Mouse (Mus musculus): ENCODE results near the gene Bmp10.

The Bmp10 gene

DNA sequence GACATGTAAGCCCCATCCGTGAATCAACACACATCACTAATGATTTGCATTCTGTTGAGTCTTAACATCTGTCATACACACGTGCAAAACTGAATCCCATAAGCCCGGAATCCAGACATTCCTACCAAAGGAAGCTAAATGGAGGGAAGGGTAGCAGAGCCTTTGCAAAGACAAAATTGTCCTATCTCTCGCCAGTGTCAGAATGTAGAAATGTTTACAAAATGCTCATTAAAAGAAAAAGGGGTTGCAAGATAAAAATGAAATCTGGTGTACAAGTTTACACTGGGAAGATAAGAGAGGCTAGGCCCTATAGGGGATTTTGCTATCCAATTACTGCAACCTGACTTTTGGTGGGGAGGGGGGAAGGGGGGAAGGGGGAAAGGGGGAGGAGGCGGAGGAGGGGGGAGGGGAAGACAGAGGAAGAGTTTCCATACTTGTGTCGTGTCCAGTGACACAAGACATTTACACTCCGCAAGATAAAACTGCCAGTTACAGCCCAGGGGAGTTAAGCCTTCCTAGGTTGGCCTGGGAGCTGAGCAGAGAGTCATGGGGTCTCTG is at the start of gene Bmp10:
Bmp10 (plus strand) TSS at position 508 of the 558 bp plus-strand sequence.
- DNase-seq (ENCODE audit: low spot score): no peak

DNA sequence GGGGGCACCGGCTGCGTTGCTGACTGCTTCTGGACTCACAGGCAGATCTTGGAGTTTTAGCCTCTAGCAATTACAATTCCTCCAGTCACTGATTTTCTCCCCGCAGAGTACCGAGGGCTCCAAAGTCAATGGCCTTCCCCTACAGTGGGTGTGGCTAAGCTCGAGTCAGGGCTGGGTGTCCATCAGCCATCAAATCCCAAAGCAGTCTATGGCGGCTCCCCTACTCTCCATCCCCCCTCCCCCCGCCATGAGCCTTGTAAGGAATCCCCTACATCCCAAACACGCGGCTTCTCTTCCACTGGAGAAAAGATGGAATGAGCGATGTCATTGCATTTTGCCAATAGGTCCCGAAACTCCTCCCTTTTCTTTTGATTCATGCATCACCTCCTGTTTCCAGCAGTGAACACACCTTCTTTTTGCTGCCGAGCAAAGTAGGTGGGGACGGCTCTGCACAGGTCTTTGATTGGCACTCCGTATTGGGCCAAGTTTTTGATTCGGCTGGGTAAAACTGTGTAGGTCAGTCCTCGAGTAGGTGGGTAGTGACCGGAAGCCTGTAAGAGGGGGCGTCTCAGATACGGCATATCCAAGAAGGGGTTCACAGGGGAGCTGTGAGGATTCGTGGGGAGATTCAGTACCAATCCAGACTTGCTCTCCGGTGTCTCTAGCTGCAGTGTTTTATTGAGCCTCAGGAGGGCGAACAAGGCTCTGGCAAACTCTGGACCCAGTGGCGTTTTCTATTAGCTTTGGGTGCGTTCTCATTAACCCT is 44.7 kb upstream of the Bmp10 start:
- DNase-seq (ENCODE audit: low spot score): no peak

DNA sequence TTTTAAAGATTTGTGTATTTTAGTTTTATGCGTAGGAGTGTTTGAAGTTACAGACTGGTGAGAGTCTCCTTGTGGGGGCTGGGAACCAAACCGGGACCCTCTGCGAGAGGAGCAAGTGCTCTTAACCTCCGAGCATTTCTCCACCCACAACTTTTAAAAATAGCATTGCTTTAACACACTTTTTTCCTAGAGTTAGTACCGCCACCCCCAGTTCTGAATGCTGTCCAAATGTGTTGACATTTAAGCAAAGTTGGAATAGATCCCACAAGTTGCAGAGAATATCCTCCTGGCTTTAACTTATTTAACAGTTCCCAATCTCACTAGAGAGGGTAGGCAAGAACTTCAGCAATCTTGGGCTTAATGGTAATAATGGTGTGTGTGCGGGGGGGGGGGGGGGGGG is 44.0 kb upstream of the Bmp10 start:
- DNase-seq (ENCODE audit: low spot score): no peak

DNA sequence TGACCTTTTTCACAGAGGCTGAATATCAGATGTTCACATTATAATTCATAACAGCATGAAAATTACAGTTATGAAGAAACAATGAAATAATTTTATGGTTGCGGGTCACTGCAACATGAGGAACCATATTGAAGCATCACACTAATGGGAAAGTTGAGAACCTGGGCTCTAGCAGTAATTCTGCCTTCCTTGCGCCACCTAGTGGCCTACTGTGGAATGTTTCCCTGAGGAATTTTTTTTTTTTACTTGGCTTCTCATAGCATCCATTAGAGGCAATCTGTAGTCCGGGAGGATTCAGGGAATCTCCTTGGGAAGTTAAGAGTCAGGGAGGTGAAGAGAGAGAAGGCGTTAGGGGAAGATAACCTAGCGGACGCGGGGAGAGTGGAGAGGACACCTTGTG is 42.6 kb upstream of the Bmp10 start:
- peak; percentile 61 for DNase-seq (ENCODE audit: low spot score)

DNA sequence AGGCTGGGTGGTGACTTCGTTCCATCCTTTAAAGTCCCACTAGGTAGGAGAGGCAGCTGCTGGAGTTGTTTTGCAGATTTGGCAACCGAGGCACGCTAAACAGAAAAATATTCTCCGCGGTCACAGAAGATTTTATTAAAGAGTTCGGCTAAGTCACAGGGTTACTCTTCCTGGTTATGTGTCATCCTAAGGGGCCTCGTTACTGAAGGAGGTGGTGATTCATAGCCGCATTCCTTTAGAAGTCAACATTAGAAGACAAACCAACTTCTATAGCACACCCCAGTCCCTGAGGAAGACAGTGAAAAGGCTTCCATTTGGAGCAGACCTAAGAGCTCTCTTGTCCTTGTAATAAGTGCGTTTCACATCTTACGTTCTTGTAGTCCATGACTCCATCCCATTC is 42.1 kb upstream of the Bmp10 start:
- no peak for DNase-seq (ENCODE audit: low spot score)

DNA sequence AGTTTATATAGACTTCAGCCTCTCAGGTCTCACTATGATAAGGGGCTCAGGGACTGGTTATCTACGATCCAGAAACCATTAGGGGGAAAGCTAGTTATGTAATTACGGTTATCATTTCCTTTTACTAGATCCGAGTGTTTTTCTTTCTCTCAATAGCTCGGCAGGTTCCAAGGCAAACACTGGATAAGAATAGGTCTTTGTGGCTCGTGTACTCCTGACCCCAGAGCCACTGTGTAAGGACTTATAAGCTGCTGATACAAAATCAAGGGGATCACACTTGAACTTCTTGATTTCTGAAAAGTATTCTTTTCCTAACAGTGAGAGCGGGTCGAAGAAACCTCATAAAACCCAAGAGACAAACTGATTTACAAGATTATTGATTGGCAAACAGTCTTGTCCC is 39.9 kb upstream of the Bmp10 start, which contains the start of gene Gkn3:
Gkn3 (minus strand) TSS at position 59 of the 400 bp plus-strand sequence.
- DNase-seq (ENCODE audit: low spot score): no peak

DNA sequence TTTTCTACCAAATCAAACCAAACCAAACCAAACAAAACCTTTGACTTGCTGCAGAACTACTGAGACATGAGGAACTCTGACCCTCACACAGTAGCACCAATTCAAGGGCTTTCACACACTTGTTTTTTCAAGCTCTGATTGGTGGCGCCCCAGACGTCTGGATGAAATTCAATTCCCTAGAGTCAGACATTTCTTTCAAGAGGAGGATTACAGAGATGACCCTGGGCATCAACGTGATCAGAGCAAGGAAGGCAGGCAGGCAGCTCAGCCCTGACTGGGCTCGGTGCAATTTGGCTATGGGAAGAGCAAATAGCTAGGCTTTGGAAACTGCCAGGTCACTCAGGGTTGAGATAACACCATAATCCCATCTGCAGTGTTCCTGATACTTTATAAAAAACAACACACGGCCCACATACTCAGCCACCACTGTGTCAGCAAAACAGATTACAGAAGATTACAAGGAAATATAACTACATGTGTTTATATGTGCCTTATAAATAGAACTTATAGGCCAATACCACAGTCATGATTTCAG is 39.3 kb upstream of the Bmp10 start:
- no peak for DNase-seq (ENCODE audit: low spot score)

DNA sequence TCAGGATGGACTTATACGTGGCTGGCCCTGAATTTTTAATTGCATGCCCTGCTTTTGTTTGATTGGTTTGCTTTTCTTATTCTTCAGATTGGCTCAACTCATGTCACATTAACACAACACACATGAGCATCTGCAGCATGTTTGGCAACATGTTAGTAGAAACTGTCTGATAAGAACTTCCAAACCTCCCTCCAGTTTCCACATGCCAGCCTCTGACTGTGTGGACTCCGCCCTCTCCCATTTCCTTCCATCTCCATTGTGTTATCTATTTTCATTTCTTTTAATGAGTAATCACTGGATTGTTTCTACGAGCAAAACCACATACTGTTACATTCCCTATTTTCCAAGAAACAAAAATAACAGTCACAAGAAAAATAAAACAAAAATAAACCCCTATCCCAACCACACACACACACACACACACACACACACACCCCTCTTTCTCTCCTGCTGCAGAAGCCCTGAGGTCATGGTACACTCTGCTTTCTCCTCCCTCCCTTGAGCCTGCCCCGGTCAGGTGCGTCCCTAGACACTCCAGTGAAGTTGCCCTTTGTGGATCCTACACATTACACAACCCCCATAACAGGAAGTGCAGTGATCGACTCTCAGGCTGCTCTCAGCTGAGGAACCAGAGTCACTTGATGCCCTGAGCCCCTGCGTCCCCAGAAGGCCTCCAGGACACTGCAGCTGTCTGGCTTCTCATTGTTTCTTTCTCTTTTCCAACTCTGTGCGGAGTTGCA is 35.2 kb upstream of the Bmp10 start:
- no peak for DNase-seq (ENCODE audit: low spot score)

DNA sequence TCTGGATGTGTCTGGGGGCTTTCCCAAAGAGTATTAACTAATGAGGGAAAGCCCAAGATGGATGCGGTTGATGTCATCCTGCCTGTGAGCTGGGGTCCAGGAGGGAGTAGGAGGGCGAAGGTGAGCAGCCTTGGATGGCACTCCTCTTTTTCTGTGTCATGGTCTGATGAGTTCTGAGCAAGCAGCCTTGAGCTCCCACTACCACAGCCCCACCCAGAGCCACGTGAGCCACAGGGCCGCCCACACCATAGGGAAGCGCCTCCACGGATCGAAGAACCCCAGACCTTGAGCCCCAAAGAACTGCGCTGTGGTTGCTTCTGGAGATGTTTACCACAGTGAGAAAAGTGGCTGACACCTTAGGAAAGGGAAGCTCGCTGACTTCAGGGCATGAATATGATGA is 34.0 kb upstream of the Bmp10 start:
- no peak for DNase-seq (ENCODE audit: low spot score)

DNA sequence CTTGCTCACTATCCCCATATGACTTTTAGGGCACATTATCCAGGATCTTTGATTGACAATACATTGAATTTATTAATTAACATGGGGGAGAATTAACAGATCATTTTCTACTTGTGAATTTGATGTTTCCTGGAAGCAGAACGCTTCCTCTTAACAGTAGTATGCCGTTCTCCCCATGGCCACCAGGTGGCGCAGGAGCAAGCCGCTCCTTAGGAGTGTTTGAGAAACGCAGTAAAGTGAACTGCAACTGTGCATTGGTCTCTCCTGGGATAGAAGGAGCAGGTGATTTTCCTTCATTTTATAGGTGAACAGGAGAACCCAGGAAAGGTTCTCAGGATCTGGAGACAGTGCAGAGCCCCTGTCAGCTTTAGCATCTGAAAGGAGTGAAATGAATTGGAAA is 29.7 kb upstream of the Bmp10 start:
- peak; percentile 38 for DNase-seq (ENCODE audit: low spot score)

DNA sequence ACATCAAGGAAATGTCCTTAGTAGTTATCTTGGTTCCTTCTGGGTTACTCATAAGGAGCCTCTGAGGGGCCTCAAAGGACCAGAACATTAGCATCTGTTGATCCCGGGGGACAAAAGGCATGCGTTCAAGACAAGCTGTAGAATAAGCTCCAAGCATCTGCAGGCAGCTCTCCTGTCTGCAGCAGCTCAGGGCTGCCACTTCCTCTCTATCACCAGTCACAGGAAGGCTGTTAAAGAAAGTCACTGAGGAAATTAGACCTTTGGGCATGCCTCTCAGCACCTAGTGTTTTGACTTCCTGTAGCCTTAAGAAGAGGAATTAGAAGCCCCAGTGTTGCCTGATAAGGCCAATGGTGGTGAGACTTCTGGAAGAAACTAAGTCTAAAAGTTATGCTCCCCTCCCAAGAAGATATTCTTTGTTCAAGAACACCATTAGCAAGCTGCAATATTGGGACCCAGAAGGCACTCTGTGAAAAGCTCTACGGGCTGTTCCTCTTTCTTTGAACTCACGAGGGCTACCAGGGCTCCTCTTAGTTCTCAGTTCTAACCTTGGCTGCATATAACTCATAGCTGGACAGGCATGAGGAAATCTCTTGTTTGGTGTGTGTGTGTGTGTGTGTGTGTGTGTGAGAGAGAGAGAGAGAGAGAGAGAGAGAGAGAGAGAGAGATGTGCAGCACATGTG is 28.8 kb upstream of the Bmp10 start:
- no peak for DNase-seq (ENCODE audit: low spot score)

DNA sequence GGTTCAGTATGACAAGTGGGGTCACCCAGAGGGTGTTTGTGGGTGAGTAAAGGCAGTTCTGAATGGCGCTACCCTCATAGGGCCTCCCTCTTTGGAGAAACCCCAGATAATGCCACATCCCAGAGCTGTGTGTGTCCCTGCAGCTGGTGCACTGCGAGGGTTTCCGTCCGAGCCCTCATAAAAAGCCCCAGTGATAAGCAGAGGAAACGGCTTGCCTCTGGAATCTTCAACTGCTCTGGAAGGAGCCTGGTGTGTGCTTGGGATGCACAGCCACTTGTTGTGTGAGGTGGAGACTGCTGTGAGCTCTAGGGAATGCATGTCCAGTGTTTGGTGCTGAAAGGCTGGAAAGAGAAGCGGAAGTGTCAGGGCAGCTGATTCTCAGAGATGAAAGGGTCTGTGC is 27.3 kb upstream of the Bmp10 start:
- no peak for DNase-seq (ENCODE audit: low spot score)

DNA sequence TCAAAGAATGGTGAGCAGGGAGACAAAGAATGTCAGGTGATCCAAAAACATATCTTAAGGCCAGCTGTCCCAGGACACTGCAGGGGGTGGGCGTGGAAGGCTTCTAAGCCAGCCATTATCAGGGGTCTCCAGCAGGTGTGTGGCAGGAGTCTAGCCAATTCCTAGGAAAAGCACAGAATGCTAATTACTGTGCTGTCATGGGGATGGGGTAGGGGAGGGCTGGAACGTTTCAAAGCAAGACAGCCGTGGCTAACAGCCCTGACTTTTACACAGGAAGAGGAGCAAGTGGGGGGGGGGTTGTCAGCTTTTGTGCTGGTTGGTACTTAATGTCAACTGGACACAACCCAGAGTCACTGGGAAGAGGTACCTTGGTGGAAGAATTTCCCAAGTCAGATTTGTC is 16.8 kb upstream of the Bmp10 start:
- DNase-seq (ENCODE audit: low spot score): no peak

DNA sequence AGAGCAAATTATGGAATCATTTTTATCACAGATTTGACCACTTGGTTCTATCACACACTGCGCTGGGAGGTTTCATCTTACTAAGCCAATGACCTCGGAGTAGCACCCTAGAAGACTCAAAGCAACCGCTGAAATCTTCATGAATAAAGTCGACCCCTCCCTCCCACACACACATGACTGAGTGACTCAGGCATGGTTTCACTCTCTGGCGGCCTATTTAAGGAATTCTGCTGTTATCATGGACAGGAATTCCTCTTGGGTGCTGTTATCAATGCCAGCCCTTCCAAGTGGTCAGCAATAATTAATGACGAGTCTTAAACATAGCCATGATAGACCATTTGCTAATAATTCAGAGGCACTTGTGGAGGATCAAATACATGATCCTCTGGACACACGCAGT is 6.5 kb upstream of the Bmp10 start:
- DNase-seq (ENCODE audit: low spot score): no peak

DNA sequence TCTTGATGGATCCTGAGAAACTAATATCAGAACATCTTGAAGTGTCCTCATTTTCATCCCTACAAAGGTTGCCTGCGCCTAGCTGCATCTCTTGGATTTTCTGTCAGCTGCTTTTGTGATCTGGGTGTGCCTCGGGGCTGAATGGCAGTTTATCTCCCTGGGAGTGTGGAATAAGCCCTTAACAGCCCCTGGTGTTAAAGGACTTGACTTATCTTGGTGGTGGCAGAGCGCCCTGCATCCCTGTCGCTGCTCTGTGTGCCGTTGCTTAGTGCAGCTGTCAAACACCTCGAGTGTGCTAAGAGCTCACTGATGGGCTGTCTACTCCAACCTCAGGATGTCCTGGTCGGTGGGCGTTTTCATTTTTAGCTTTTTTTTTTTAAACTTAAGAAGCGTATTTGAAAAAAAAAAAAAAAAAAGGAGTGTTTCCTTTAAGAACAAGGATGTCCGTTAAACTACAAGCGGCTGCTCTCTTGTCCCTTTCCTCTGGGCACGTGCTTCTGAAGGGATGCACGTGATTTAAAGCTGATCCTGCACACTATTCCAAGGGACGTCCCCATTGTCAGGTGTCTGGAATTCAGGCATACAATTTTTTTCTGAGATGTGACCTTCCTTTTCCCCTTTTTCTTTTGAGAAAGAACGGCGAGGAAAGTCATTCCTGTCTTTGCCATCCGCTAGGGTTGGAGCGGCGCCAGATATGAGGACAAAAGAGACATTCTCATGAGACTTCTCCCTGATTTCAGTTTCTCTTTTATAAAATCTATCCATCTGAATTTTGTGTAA is 4.6 kb upstream of the Bmp10 start:
- no peak for DNase-seq (ENCODE audit: low spot score)

DNA sequence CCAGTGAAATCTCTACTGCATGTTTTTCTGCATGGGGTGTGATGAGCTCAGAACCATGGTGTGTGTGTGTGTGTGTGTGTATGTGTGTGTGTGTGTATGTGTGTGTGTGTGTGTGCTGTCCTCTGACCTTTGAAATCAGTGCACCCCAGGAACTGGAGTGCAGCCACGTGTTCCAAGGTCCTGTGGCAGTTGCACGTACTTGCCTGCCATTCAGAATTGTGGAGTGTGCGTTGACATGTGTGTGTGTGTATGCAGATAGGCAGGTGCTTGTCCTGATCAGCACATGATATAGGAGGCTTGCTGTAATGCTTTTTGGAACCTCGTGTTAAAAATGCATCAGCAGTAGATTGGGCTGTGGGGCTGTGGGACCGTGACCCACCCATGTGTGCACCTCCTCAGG is 1.8 kb upstream of the Bmp10 start:
- DNase-seq (ENCODE audit: low spot score): no peak

DNA sequence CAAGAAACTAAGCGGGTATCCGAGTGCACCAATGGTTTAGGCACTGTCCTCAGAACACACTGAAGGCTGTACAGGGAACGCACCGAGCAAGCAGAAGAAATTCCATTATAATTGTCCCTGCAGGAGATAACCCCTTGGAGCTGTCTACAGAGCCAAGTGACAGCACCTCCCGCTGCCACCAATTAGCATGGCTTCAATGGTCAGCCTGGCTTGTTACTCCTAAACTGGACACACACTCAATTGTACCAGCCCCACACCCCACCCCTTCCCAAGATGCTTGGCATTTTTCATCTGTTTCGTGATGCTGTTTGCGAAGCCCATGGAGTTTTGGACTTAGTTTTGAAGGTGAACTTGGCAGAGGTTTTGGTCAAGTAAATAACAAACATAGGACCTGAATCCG is 1.2 kb upstream of the Bmp10 start:
- DNase-seq (ENCODE audit: low spot score): no peak

DNA sequence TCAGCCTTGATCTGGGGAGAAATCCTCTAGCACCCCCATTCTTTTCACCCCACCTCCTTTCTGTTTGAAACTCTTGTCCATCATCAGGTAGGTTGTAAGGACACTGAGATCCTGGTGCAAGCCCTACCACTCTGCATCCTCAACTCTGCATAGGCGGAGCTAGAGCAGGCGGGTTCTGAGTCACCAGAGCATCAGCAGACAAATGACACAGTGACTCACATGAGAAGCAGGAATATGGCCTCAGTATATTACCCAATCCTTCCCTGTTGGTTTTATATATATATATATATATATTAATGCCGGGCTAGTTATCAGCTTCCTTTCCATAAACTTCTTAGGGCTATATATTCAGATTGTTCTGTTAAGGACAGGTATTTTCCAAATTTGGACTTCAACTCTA is 7.0 kb downstream of the Bmp10 start:
- DNase-seq (ENCODE audit: low spot score): no peak

DNA sequence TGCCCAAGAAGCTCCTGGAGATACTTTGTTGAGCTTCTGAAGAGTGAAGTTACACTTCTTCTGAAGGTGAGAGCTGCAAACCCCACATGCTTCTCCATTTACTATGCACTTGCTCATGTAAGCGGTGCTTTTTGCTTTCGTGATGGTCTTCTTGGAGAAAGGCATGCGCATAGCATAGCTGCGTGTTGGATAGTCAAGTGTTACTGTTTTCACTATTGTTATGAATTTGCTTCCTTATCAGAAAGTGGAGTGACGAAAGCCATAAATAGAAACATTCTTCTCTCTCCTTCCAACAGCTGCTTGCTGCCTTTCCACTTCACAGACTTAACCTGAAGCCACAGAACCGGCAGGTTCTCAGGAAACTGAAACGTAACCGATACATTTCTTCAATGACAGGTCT is 8.0 kb downstream of the Bmp10 start:
- DNase-seq (ENCODE audit: low spot score): no peak

DNA sequence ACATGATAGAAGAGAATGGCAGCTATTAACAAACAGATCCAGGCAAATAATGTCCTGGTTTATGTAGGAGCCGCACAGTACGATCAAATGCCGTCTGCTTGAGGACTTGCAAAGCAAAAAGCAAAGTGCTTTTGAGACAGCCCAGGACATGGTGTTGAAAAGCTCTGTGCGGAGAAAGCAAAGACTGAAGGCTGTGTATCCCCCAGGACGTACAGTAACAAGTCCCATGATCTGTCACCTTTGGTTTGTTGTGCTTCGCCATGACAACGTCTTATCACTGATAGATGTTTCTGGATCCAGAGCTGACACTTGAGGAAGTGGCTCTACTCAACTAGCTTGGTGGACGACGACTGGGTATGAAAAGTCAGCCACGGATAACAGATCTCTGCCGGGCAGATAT is 14.5 kb downstream of the Bmp10 start:
- DNase-seq (ENCODE audit: low spot score): no peak

DNA sequence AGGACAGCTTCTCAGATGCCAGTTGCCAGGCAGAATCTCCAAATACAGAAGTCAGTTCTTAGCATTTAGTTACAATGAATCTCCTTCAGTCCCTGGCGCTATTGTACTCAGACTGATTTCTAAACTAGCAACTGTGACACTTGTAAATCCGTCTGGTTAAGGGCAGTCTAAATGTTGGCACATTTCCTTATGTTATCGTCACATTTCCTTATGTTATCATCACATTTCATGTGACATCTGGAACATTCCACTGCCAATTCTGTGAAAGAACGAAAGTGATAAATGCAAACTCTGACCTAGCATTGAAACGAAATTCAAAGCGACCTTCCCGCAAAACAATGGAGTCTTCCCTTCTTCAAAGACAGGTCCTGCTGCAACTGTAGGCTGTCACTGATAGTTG is 16.4 kb downstream of the Bmp10 start:
- DNase-seq (ENCODE audit: low spot score): no peak

DNA sequence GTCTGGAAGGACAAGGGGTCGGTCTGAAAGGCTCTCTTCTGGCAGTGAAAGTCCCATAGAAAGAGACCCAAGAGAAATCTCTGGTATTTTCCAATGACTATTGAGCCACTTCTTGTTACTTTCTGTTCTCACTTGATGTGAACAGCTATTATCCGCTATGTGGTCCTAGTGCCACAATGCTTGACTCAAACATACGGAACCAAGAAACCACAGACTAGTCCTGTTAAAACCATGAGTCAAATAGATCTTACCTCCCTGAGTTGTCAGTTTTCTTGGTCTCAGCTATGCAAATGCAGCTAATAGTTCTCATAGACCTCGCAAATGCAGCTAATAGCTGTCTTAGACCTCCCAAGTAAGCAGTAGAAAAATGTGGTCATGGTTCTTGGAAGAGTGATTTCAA is 18.4 kb downstream of the Bmp10 start:
- DNase-seq (ENCODE audit: low spot score): no peak

Measured in layer of hippocampus, adult 9-10 months (tissue).